Mouse (Mus musculus): ENCODE results near the gene Gkn1. TPM values are rescaled to one million over a fixed set of nuclear protein-coding genes. Genes with fewer than 3 reads are reported as not detected.
A peak's percentile ranks its signal among the peaks of the same experiment; 100 is the strongest.

Gkn1 gene
- not detected for total RNA-seq (2021)
- long read RNA-seq, experiment 1 = 0 reads
- long read RNA-seq, experiment 2 = 0 reads

DNA sequence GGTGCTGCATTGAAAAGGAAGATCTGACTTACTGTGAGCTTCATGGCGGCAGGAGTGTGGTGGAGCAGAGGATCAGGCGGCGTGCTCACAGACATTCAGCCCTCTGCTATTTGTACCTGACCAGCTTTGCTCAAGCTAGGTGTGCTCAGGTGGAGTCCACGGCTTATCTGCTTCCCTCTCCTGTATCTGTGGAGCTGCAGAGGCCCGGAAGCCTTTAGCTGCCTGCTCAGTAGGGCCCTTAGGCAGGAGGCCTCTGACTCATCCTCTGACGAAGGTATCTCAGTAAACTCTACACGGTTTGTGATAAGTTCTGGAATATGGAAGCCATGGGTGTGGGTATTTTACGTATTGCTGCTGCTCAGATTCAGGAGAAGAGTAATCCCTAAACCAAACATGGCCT is at the start of gene Gkn1:
Gene Gkn1, minus strand, starts transcription at position 114 of the 400 bp plus-strand sequence.
- no peak for DNase-seq (ENCODE audit: low spot score in 2 of 2)

DNA sequence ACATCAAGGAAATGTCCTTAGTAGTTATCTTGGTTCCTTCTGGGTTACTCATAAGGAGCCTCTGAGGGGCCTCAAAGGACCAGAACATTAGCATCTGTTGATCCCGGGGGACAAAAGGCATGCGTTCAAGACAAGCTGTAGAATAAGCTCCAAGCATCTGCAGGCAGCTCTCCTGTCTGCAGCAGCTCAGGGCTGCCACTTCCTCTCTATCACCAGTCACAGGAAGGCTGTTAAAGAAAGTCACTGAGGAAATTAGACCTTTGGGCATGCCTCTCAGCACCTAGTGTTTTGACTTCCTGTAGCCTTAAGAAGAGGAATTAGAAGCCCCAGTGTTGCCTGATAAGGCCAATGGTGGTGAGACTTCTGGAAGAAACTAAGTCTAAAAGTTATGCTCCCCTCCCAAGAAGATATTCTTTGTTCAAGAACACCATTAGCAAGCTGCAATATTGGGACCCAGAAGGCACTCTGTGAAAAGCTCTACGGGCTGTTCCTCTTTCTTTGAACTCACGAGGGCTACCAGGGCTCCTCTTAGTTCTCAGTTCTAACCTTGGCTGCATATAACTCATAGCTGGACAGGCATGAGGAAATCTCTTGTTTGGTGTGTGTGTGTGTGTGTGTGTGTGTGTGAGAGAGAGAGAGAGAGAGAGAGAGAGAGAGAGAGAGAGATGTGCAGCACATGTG is 49.3 kb upstream of the Gkn1 start:
- no peak for DNase-seq (ENCODE audit: low spot score in 2 of 2)

DNA sequence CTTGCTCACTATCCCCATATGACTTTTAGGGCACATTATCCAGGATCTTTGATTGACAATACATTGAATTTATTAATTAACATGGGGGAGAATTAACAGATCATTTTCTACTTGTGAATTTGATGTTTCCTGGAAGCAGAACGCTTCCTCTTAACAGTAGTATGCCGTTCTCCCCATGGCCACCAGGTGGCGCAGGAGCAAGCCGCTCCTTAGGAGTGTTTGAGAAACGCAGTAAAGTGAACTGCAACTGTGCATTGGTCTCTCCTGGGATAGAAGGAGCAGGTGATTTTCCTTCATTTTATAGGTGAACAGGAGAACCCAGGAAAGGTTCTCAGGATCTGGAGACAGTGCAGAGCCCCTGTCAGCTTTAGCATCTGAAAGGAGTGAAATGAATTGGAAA is 48.4 kb upstream of the Gkn1 start:
- peak; percentile 32 to 53 for DNase-seq (ENCODE audit: low spot score in 2 of 2)

DNA sequence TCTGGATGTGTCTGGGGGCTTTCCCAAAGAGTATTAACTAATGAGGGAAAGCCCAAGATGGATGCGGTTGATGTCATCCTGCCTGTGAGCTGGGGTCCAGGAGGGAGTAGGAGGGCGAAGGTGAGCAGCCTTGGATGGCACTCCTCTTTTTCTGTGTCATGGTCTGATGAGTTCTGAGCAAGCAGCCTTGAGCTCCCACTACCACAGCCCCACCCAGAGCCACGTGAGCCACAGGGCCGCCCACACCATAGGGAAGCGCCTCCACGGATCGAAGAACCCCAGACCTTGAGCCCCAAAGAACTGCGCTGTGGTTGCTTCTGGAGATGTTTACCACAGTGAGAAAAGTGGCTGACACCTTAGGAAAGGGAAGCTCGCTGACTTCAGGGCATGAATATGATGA is 44.0 kb upstream of the Gkn1 start:
- no peak for DNase-seq (ENCODE audit: low spot score in 2 of 2)

- no peak for DNase-seq (ENCODE audit: low spot score in 2 of 2)
Measured at GRCm38 (mm10) chr6:87393466-87394205, 42.9 kb upstream of the Gkn1 start.

DNA sequence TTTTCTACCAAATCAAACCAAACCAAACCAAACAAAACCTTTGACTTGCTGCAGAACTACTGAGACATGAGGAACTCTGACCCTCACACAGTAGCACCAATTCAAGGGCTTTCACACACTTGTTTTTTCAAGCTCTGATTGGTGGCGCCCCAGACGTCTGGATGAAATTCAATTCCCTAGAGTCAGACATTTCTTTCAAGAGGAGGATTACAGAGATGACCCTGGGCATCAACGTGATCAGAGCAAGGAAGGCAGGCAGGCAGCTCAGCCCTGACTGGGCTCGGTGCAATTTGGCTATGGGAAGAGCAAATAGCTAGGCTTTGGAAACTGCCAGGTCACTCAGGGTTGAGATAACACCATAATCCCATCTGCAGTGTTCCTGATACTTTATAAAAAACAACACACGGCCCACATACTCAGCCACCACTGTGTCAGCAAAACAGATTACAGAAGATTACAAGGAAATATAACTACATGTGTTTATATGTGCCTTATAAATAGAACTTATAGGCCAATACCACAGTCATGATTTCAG is 38.8 kb upstream of the Gkn1 start:
- no peak for DNase-seq (ENCODE audit: low spot score in 2 of 2)

- DNase-seq (ENCODE audit: low spot score in 2 of 2) = no peak
Measured at GRCm38 (mm10) chr6:87388877-87389276, 38.1 kb upstream of the Gkn1 start, which contains the start of gene Gkn3. Gene Gkn3, minus strand, starts transcription at chr6:87388935.

DNA sequence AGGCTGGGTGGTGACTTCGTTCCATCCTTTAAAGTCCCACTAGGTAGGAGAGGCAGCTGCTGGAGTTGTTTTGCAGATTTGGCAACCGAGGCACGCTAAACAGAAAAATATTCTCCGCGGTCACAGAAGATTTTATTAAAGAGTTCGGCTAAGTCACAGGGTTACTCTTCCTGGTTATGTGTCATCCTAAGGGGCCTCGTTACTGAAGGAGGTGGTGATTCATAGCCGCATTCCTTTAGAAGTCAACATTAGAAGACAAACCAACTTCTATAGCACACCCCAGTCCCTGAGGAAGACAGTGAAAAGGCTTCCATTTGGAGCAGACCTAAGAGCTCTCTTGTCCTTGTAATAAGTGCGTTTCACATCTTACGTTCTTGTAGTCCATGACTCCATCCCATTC is 35.9 kb upstream of the Gkn1 start:
- DNase-seq (ENCODE audit: low spot score in 2 of 2) = no peak

DNA sequence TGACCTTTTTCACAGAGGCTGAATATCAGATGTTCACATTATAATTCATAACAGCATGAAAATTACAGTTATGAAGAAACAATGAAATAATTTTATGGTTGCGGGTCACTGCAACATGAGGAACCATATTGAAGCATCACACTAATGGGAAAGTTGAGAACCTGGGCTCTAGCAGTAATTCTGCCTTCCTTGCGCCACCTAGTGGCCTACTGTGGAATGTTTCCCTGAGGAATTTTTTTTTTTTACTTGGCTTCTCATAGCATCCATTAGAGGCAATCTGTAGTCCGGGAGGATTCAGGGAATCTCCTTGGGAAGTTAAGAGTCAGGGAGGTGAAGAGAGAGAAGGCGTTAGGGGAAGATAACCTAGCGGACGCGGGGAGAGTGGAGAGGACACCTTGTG is 35.5 kb upstream of the Gkn1 start:
- peak in 1 of 2 experiments; percentile 34 for DNase-seq (ENCODE audit: low spot score in 2 of 2)

GRCm38 (mm10) chr6:87384761-87385160 is 34.0 kb upstream of the Gkn1 start:
- DNase-seq (ENCODE audit: low spot score in 2 of 2) = no peak

GRCm38 (mm10) chr6:87383926-87384691 is 33.4 kb upstream of the Gkn1 start:
- no peak for DNase-seq (ENCODE audit: low spot score in 2 of 2)

GRCm38 (mm10) chr6:87373057-87373456 is 22.3 kb upstream of the Gkn1 start, which contains the start of gene Gkn2:
Gene Gkn2, plus strand, starts transcription at chr6:87373357.
- no peak for DNase-seq (ENCODE audit: low spot score in 2 of 2)

- no peak for DNase-seq (ENCODE audit: low spot score in 2 of 2)
Measured at GRCm38 (mm10) chr6:87369223-87369622, 18.5 kb upstream of the Gkn1 start.

DNA sequence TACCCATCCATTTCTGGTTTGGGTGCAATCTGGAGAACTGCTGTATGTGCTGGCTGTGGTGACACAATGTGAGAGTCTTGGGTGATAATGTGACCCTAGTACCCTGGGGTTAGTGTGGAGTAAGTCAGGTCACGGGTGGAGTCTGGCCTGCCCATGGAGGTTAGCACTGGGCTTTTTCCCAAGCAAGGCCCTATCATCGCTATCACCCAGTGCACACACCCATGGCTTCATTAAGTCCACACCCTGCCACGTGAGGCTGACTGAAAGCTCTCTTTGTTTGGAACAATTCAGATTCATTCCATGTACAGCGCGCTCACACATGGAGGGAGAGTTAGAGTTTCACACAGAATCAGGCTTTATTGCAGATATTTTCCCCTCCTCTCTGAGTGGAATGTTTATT is 3.7 kb upstream of the Gkn1 start:
- no peak for DNase-seq (ENCODE audit: low spot score in 2 of 2)

DNA sequence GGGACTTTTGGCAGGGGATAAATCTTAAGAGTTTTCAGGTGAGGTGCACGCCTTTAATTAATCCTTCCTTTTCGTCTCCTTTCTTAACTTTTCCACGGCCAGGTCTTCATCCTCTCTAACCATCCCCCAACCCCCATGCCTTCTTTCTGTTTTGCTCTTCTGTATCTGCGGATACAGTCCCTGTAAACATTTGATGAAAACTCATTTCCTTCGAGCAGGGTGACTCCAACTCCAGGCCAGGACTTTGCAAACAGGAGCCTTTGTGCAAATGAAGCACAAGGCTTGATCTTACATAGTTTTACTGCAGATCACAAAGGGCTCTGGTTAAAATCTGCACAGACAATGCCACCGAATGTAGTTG is 14.8 kb downstream of the Gkn1 start:
- DNase-seq (ENCODE audit: low spot score in 2 of 2) = no peak

- peak; percentile 21 to 40 for DNase-seq (ENCODE audit: low spot score in 2 of 2)
Measured at GRCm38 (mm10) chr6:87335091-87335934, 15.4 kb downstream of the Gkn1 start, which contains the start of gene Antxr1. Gene Antxr1, minus strand, starts transcription at chr6:87335821.

- DNase-seq (ENCODE audit: low spot score in 2 of 2) = no peak
Measured at GRCm38 (mm10) chr6:87334361-87335090, 16.2 kb downstream of the Gkn1 start.

DNA sequence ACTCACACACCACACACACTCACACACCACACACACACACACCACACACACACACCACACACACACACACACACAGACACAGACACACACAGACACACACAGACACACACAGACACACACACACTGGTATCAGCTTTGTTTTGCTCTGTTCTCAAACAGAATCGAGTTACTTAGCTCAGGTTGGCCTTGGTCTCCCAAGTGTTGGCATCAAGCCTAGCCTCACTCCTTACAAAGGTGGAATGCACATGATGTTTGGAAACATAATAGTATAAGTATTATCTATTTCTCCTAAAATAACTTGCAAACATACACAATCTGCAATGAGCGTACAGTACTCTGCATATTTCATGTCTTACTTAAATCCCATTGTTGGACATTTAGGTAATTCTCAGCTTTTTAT is 18.4 kb downstream of the Gkn1 start:
- DNase-seq (ENCODE audit: low spot score in 2 of 2) = no peak

GRCm38 (mm10) chr6:87328265-87329173 is 22.2 kb downstream of the Gkn1 start:
- no peak for DNase-seq (ENCODE audit: low spot score in 2 of 2)

Data from adrenal gland, postnatal 4 days (tissue).